In genomic region chr5:118707501-118707900, GRCm38 (mm10) we compare ENCODE assay signal across 8 mouse cellular contexts.
"Had no signal": no experiment of that assay in that cellular context is flagged by ENCODE, and none has a peak within 500 bp of the region (broad histone marks: within the 10 kb centered on the region; RNA-seq: fewer than 3 reads in every experiment).

No protein-coding gene starts in this region.

- H3K4me3 ChIP-seq: left cerebral cortex, adult 2 months; limb, embryonic 10.5 days; liver, embryonic 15.5 days; midbrain, embryonic 13.5 days; neural tube, embryonic 13.5 days; stomach, embryonic 15.5 days had no signal

- H3K27ac ChIP-seq: kidney, postnatal 0 days; left cerebral cortex, adult 2 months; limb, embryonic 10.5 days; liver, embryonic 15.5 days had no signal

- H3K9ac ChIP-seq: liver, embryonic 15.5 days; midbrain, embryonic 13.5 days; stomach, embryonic 15.5 days had no signal

- H3K36me3 ChIP-seq: limb, embryonic 10.5 days; liver, embryonic 15.5 days; midbrain, embryonic 13.5 days; neural tube, embryonic 13.5 days; stomach, embryonic 15.5 days had no signal

- H3K27me3 ChIP-seq: liver, embryonic 15.5 days; midbrain, embryonic 13.5 days; neural tube, embryonic 13.5 days; stomach, embryonic 15.5 days had no signal

- H3K9me3 ChIP-seq: limb, embryonic 10.5 days; liver, embryonic 15.5 days; midbrain, embryonic 13.5 days; neural tube, embryonic 13.5 days; stomach, embryonic 15.5 days had no signal

- H3K4me2 ChIP-seq: liver, embryonic 11.5 days; liver, embryonic 15.5 days; midbrain, embryonic 13.5 days; neural tube, embryonic 13.5 days; stomach, embryonic 15.5 days had no signal
